Mouse (Mus musculus): Measurements from ENCODE around the gene Myom1.
A peak's percentile ranks its signal among the peaks of the same experiment; 100 is the strongest.

Myom1 gene

DNA sequence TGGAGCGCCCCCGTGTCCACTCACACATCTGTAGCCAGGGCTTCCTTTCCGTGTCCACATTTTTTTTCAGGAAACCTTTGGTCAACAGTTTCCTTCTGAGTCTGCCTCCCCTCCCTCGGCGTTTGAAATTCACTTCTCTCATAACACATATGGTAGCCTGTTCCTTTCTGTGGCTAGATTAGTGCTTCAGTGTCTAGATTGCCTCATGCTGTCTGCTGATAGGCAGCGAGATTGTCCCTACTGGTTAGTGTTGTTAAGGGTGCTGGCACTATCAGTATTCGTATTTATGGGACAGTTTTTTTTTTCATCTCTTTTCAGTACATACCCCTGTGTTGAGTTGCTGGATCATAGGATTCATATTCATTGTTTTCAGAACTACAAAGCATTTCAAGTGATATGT, 54.0 kb downstream of the Myom1 start:
- no peak for DNase-seq (ENCODE audit: extremely low read depth, low read depth, low spot score)

GRCm38 (mm10) chr17:71057758-71058157, 55.3 kb downstream of the Myom1 start:
- no peak for DNase-seq (ENCODE audit: extremely low read depth, low read depth, low spot score)

DNA sequence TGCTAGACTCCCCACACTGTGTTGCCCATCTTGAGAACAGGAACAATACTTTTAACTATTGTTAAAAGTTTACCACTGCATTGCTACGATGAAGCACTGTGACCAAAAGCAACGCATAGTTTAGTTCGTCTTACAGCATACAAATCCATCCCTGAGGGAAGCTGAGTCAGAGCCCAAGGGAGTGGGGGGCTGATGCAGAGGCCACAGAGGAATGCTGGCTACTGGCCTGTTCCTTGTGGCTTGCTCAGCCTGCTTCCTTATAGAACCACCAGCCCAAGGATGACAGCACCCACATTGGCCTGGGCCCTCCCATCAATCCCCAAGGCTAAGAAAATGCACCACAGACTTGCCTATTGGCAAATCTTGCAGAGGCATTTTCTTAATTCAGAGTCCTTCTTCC, 56.8 kb downstream of the Myom1 start:
- DNase-seq (ENCODE audit: extremely low read depth, low read depth, low spot score) = no peak

DNA sequence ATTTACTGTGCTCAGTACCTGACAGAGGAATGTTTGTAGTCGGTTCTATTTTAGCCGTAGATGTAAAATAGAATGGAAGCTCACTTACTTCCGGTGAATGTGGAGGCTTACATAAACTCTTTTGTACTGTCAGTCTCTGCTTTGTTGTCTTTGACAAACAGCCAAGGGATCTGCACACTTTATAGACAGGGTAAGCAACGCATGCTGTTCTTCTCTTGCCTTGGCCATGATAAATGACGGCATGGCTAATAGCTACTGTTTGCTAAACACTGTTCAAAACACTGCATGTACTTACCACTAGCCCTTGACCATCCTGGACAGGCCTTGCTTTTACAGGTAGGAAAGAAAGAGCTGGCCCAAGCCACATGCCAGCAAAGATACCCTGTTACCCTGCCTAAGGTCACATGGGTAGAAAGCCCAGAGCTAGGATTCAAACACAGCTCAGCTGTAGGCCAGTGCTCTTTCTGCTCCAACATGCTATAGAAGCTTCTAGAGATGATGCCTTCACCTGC, 59.7 kb downstream of the Myom1 start:
- DNase-seq (ENCODE audit: extremely low read depth, low read depth, low spot score) = no peak

DNA sequence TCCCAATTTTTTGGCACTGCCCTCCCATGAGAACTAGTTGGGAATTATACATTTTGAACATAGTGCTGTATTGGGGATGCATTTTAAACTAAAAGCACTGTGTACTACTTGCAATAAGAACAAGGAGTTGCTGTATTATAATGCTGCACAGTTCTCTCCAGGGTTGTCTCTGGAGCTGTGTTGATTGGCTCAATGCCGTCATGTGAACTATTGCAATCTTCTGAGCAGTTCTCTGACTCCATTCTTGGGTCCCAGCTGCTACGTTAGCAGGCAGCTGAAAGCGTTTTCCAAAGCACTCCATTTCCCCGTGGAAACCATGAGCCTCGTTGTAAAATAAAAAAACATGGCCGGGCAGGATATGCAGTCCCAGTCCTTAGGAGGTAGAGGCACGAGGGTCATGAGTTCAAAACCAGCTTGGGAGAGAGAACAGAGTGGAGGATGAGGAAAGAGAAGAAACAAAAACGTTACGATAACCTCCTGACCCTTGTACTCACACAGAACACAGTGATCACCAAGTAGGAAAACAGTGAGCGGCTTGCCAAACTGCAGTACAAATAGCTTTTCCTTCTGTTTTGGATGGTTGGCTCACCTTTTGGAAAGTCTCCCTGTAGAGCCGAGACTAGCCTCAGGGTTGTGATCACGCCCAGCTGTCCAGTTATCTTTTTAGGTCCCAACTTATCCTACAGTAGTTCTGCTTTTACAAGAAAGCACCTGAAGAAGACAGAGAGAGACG, 60.6 kb downstream of the Myom1 start:
- DNase-seq (ENCODE audit: extremely low read depth, low read depth, low spot score) = no peak

DNA sequence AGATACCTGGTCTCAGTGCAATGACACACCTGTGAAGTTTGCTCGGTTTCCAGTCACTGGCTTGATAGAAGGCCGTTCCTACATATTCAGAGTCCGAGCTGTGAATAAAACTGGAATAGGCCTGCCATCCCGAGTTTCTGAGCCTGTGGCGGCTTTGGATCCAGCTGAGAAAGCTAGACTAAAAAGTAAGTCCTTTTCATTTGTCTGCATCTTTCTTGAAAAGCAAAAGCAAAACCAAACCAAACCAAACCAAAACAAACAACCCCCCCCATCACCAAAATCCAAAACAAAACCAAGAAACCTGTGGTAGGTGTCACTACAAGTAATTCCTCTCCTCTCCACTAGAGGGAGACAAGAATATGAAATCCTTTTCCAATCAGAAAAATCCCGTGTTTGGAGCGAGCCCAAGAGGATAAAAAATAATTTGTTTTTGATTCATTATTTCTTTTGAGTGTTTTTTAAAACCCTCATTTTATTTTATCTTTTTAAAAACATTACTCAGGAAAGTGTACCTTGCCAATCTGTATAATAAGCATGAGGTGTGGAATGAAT, 62.1 kb downstream of the Myom1 start:
- DNase-seq (ENCODE audit: extremely low read depth, low read depth, low spot score) = no peak

- no peak for DNase-seq (ENCODE audit: extremely low read depth, low read depth, low spot score)
These were observed 62.7 kb downstream of the Myom1 start for GRCm38 (mm10) chr17:71065127-71065526.

DNA sequence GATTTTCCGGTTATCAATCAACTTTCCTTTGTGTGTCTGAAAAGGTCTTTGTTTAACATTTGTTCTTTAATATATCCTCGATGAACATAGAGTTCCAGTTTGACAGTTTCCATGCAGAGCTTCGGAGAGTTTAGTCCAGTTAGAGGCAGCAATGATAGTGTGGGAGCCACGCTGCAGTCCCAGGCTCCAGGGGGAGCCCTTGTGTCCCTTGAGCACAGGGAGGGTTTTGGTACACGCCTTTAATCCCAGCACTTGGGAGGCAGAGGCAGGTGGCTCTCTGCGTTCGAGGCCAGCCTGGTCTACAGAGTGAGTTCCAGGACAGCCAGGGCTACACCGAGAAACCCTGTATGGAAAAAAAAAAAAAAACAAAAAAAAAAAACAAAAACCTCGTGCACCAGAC, 66.7 kb downstream of the Myom1 start:
- DNase-seq (ENCODE audit: extremely low read depth, low read depth, low spot score) = no peak

DNA sequence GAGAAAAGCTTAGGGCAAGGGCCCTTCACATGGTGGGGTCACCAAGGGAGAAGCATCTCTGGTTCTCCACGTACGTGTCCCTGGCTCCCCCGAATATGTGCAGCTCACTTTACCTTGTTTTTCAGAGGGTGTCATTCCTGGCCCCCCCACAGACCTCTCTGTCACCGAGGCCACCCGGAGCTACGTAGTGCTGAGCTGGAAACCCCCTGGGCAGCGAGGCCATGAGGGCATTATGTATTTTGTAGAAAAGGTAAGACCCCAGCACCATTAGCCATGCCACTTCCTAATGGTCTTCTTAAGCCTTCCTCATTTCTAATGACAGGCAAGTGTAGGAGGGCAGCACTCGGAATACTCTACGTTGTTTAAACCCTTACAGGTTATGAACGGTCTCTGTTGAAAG, 69.5 kb downstream of the Myom1 start:
- no peak for DNase-seq (ENCODE audit: extremely low read depth, low read depth, low spot score)

DNA sequence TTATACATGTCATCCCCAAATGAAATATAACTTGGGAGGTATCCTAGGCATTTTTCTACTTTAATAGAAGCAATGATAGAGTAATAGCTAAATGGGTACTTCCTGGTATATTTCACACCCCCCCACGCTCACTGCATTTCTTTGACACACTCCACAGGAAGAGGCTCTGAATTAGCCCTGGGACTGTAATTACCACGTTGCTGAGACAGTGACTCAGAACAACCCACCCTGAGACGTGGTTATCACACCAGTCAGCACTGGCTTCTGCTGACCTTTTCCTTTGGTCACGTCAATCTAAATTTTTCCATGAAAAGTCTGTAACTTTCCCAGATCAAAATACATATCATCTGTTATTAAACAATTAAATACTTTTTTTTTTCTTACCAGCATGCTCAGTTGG, 72.0 kb downstream of the Myom1 start:
- DNase-seq (ENCODE audit: extremely low read depth, low read depth, low spot score) = no peak

DNA sequence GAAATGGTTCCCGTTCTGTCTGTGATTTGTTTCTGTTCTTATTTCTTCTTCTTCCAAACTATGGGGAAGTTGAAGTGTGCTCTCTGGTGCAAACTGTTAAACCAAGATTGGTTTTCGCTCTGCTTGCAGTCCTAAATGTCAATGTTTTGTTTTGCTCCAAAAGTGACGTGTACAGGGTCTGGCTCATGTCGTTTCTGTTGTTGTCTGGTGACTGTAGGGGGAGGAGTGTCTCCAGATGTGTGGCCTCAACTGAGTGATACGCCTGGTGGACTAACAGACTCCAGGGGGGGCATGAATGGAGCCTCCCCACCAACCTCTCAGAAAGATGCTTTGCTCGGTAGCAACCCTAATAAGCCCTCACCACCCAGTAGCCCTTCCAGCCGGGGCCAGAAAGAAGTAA, 79.6 kb downstream of the Myom1 start:
- no peak for DNase-seq (ENCODE audit: extremely low read depth, low read depth, low spot score)

DNA sequence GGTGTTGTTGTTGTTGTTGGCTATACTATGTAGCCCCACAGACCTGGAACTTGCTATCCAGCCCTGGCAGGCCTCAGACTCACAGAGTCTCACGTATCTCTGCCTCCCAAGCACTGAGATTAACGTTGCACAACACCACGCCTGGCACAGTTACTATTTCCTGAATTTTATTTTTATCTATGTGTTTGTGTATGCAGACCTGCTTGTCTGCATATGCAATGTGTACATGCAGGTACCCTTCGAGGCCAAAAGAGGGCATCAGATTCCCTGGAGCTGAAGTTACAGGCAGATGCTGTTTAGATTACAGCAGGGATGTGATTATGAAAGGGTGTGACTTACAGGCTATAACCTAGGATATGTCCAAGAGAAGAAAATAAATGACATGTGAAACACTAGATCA, 84.5 kb downstream of the Myom1 start:
- no peak for DNase-seq (ENCODE audit: extremely low read depth, low read depth, low spot score)

- DNase-seq (ENCODE audit: extremely low read depth, low read depth, low spot score) = no peak
These were observed 85.1 kb downstream of the Myom1 start for GRCm38 (mm10) chr17:71087396-71088153.

- no peak for DNase-seq (ENCODE audit: extremely low read depth, low read depth, low spot score)
These were observed 85.7 kb downstream of the Myom1 start for GRCm38 (mm10) chr17:71088154-71088521.

DNA sequence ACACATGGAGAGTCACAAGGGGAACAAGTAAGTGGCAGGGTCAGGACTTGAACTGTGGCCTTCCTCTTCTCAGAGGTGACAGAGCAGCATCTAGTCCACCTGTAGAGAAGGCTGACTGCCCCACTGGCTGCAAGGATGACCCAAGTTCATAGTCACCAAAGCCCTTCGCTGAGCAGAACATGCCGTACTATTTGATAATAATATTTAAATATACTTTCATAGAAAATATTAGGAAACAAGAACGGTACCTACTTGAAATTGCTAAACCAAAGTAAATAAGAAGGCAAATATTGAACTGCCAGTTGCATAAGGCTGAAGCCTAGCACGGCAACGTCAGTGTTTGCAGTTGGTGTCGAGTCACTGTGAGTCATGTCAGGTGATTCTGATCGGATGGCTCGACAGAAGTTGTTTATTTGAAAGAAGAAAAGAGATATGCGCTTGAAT, 86.6 kb downstream of the Myom1 start:
- DNase-seq (ENCODE audit: extremely low read depth, low read depth, low spot score) = no peak

- DNase-seq (ENCODE audit: extremely low read depth, low read depth, low spot score) = no peak
These were observed 87.5 kb downstream of the Myom1 start for GRCm38 (mm10) chr17:71089781-71090480.

GRCm38 (mm10) chr17:71091024-71091423, 88.6 kb downstream of the Myom1 start:
- no peak for DNase-seq (ENCODE audit: extremely low read depth, low read depth, low spot score)

GRCm38 (mm10) chr17:71092341-71092740, 89.9 kb downstream of the Myom1 start:
- DNase-seq (ENCODE audit: extremely low read depth, low read depth, low spot score) = no peak

GRCm38 (mm10) chr17:71093793-71094192, 91.4 kb downstream of the Myom1 start:
- DNase-seq (ENCODE audit: extremely low read depth, low read depth, low spot score) = peak; percentile 92

- no peak for DNase-seq (ENCODE audit: extremely low read depth, low read depth, low spot score)
These were observed 92.0 kb downstream of the Myom1 start for GRCm38 (mm10) chr17:71094438-71094837.

DNA sequence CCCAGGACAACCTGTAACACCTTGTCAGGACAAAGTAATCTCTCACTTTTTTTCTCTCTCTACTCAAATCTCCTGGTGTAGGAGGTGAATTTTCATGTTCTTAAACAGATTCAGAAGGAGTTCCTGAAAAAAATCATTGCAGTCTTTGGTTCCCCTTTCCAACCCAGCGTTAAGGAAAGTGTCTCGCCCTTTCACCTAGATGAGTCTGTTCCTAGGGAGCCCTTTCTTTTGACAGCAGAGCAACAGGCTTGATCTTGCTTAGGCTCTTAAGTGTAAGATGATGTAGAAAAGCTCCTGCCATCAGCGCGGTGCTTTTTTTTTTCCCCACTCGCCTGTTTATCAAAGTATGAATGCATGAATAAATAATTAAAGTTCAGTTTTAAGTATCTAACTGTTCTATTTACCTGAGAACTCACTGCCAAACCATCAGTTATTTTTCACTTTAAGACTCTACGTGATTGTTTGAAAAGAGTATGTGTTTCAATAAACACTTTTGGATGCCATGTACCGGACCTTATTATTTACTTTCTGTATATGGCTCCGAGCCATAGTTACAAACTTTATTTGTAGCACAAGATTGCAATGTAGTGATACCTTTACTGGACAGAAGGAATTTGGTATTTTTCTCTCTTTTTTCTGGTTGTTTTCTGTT, 94.2 kb downstream of the Myom1 start:
- no peak for DNase-seq (ENCODE audit: extremely low read depth, low read depth, low spot score)

All from fat pad, adult 2 months (tissue).